Mouse (Mus musculus) testis, adult 2 months (tissue): Measurements from ENCODE around the gene Rtl8a.

Source experiments
- CTCF ChIP-seq: fragments of 200-500 bp; IDR thresholded peaks from 2 replicates; pipeline ENCODE4 v1.5.1; 2012; ENCODE audit warnings: low read depth, mild to moderate bottlenecking, inconsistent platforms, low read length, moderate library complexity; ENCODE audit not compliant: control insufficient read depth, insufficient read depth, insufficient replicate concordance
- POLR2A ChIP-seq: fragments of 200-500 bp; IDR thresholded peaks from 2 replicates; pipeline ENCODE4 v1.6.1; 2012; ENCODE audit warnings: low read depth, mild to moderate bottlenecking, inconsistent platforms, low read length, moderate library complexity; ENCODE audit not compliant: control insufficient read depth

- no peak for TF ChIP-seq CTCF
- TF ChIP-seq POLR2A = no peak
Measured at GRCm38 (mm10) chrX:53608122-53608813, 35.2 kb downstream of the Rtl8a start.
